Mouse (Mus musculus) G1E (cell line): ENCODE data around the gene Rcor1.

Experiments
- CTCF ChIP-seq: IDR thresholded peaks from 2 replicates; pipeline ENCODE4 v1.5.1; 2012; ENCODE audit warnings: low read depth, low read length, inconsistent platforms, mixed read lengths
- GATA1 ChIP-seq: IDR thresholded peaks from 2 replicates; pipeline ENCODE4 v1.6.1; 2012; ENCODE audit warnings: borderline replicate concordance, low read length, inconsistent platforms, mixed read lengths
- GATA2 ChIP-seq: IDR thresholded peaks from 2 replicates; pipeline ENCODE4 v1.6.1; 2012; ENCODE audit warnings: low read depth, low read length, inconsistent platforms, borderline replicate concordance

- no peak for TF ChIP-seq CTCF
- TF ChIP-seq GATA2: no peak
- no peak for TF ChIP-seq GATA1
Observed at GRCm38 (mm10) chr12:111039771-111040530, 800 bp downstream of the Rcor1 start.
